Mouse (Mus musculus) right cerebral cortex, postnatal 25 days (tissue): Measurements from ENCODE around the gene Yme1l1.
A peak's percentile ranks its signal among the peaks of the same experiment; 100 is the strongest.

Experiments
- DNase-seq: peaks from one replicate; pipeline ENCODE4 v3.0.0; 2022

Yme1l1 gene

DNA sequence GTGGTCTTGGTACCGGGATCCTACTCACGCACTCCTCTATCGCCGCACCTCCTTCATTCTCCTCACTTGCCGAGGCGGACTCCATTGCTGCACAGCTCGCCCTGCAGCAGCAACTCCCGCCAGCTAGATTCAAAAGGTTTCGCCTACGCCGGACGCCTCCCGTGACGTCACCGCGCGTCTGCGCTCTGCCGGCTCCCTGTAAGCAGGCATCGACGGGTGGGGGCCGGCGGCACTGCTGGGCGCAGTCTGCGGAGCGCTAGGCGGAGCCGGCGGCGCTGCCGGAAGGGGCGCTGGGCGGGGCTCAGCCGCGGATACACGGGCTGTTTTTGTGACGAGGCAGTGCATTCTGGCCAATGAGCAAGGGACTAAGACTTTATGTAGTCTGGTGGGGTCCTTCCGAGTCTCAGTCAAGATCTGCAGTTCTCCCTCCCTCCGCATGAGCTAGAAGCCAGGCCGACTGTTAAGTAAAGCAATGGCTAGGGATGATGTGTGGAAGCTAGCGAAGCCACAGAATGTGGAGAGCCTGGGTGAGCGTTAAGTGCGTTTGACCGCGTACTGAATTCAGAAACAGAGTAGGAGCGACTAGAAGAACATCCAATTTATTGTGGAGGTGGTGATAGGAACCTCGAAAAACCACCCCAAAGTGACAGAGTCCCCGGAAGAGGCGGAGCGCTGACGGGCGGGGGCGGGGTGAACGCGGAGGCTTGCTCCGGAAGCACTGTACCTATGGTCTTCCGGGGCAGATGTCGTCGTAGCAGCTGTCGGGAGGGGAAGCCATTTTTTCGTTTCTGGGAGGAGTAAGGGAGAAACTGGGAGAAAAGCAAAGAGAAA is at the start of gene Yme1l1, which contains the start of gene Mastl:
Gene Yme1l1, plus strand, starts transcription at position 593 of the 831 bp plus-strand sequence.
Gene Mastl, minus strand, starts transcription at position 248 of the 831 bp plus-strand sequence.
- peak; percentile 99 for DNase-seq

DNA sequence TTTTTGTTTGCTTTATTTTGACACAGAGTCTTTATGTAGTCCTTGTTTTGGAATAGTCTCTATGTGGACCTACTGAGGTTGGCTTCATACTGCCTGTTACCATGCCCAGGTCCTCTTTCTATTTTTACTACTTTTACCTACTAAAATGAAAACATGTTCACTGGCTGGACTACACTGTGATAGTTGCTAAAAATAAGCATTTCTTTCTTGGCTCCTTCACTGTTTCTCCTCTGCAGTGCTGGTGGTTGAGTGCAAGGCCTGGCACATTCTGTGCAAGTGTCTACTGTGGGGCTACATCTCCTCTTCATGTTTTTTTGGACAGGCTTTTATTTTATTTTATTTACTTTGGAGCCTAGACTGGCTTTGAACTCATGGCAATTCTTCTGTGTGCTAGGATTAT is 36.6 kb upstream of the Yme1l1 start:
- no peak for DNase-seq

DNA sequence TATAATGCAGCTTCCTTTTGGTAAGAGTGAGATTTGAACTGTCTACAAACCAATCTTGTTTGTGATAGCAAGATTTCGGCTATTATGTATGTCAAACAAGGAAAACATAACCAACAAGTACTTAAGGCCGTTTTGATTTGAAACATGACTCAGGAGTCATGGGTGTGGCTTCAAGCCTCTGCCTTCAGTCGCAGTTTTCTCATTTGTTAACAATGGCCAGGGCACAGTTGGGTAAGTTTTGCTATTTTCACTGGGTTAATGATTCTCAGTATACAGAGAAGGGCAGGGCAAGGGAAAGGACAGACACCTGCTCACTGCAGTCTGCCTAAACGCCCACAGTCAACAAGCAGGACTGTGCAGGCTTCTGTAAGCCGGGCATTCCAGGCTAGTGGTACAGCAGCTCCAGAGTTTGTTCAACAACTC is 959 bp upstream of the Yme1l1 start:
- no peak for DNase-seq

DNA sequence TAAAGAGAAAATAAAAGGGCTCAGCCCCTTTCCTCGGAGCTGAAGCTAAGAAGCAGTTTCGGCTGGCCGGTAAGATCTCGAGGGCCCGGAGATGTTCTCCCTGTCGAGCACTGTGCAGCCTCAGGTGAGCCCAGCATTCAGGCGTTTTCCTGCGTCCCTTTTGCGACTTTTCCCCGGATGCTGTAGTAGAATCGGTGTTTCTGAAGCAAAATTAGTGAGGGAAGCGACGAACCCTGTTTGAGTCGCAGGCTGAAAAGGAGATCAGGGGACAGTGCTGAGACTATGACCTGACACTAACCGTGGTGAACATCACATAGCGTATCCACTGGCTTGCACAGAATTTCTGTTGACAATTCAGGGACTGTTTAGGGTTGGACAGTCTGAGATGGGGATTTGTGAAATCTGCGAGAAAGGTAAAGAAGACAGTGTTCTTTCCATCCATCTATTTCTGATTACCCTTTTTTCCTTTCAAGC is 476 bp downstream of the Yme1l1 start:
- no peak for DNase-seq

DNA sequence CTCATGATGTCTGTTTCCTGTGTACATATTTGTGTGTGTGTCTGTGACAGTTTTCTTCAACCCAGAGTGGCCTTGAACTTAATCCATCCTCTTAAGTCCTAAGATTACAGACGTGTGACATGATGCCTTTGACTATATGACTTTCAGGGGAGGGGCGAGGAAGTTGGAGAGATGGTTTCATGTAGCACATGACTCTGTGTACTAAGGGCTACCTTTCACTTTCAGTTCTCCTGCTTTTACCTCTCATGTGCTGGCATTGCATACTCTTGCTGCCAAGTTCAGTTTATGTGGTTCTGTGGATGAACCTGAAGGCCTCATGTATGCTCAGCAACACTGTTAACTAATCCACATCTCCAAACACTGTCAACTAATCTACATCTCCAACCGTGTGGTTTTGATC is 16.1 kb downstream of the Yme1l1 start:
- no peak for DNase-seq

DNA sequence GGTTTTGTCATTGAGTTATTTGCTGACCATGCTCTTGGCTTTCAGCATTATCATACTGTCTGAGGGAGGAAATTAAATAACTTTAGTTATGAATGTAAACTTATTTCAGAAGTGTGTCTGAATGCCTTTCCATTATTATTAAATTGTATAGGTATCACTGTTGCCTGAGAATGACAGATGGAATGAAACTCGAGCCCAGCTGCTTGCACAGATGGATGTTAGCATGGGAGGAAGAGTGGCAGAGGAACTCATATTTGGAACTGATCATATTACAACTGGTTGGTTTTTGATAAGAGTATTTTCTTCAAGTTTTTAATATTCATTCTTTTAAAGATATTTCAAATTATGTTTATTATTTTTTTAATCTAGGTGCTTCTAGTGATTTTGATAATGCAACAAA is 38.2 kb downstream of the Yme1l1 start:
- DNase-seq = no peak

DNA sequence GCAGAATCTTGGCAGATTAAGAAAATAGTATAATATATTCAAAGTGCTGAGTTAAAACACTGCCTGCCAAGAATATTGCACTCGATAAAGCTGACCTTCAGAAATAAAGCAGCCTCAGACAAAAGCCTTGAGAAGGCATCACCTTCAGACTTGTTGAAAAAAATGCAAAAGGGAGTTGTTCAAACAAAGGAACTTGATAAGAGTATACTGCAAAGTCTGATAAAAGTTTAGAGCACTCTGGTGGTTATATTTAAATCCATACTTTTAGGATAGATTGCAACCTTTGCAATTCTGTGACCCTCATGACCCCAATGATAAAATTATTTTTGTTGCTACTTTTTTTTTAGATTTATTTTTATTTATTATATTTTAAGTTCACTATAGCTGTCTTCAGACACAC is 44.9 kb downstream of the Yme1l1 start:
- DNase-seq = no peak

DNA sequence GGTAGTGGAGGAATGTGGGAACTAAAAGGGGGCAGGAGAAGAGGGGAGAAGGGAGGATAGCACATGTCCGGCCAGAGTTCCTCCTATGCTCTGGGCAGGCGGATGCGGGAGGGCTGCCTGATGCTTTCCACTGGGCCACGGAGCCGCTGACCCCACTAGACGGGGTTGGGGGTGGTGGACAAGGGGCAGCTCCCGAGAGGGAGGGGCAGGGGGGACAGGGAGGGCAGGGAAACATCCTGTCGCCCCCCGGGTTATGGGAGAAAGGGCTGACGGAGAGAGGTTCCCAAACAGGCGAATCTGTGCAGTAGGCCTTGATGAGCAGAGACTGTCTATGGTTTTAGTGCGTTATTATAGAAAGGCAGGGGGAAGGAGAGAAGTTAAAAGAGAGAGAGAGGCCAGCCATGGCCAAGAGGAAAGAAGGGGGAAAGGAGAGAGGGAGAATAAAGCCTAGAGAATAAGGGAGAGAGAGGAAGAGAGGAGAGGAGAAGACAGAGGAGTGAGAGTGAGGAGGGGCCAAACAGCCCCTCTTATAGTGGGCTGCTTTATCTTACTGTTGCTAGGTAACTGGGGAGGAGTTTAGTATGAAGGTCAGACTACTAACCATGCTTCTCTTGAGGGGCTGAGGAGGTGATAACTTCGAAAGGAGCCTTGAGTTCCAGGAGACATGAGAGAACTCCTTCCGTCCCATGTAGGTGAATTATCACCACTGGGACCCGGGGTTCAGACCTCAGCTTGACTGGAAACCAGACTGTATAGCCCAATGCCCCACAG is 46.9 kb downstream of the Yme1l1 start:
- no peak for DNase-seq

DNA sequence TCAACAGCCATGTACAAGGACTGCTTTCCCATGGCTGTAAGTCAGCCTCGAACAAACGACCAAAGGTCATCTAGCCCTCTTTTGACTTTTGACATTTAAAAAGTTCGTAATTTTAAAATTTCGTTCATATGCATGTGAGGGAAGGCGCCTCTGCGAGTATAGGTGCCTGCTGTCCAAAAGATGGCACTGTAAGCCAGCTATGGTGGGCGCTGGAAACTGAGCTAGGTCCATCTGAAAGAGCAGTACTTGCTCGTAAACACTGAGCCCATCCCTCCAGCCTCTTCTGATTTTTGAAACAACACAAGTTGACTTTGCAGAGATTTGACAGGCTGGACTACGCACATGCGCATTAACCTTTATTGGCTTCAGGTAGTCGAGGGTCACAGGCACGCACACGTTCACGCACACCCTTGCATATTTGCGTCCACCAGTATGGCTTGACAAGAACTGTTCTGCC is 50.9 kb downstream of the Yme1l1 start, which contains the start of gene 4931423N10Rik:
Gene 4931423N10Rik, plus strand, starts transcription at position 407 of the 457 bp plus-strand sequence.
- DNase-seq = no peak

DNA sequence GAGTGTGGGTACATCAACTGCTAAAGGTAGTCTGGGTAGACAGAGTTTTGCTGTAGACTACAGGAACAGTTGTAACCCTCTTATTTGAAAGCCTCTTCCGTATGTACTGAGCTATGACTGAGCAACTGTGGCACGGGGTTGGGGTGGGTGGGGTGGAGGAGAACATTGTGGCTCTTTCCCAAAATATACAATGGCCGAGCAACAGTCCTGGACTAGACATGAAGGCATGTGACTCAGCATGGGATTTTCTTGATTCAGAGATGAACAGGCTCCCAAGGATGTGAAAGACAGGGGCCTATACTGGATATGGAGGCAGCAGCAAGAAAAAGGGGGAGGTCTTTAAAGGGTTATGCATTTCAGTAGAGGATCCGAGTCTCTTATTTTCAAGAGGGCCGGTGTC is 57.5 kb downstream of the Yme1l1 start:
- no peak for DNase-seq

DNA sequence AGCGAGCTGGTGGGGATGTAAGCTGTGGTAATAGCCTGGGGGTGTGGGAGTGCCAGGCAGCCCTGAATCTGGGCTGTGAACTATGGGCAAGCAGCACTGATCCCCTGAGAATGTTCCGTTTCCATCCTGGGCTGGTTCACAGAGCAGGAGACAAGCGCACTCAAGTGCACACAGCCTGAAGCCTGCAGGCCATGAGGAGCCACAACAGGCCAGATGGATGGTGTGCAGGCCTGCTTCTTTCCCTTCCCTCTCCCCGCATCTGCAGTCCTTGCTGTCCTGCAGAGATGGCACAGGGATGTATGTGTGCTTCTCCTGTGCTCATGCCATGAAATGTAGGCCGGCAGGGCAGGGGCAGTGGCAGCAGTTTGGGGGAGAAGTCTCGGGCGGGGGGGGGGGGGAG is 69.0 kb downstream of the Yme1l1 start:
- DNase-seq = no peak

DNA sequence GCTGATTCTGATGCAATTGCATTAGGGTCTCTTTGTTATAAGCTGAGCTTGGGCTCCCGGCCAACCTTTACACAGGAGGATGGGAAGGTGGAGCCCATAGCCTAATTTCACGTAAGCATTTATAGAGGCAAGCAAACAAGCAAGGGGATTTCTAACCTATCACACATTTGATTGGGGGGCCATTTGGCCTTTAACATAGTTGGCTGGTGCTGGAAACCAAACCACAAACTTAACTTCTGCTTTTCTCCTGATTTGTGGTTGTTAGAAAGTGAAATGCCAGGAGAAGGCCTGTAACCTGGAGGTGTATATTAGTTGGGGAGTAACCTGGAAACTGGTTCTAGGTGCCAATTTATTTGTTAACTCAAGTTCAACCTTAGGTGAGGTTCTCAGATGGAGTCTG is 72.3 kb downstream of the Yme1l1 start:
- DNase-seq = no peak

DNA sequence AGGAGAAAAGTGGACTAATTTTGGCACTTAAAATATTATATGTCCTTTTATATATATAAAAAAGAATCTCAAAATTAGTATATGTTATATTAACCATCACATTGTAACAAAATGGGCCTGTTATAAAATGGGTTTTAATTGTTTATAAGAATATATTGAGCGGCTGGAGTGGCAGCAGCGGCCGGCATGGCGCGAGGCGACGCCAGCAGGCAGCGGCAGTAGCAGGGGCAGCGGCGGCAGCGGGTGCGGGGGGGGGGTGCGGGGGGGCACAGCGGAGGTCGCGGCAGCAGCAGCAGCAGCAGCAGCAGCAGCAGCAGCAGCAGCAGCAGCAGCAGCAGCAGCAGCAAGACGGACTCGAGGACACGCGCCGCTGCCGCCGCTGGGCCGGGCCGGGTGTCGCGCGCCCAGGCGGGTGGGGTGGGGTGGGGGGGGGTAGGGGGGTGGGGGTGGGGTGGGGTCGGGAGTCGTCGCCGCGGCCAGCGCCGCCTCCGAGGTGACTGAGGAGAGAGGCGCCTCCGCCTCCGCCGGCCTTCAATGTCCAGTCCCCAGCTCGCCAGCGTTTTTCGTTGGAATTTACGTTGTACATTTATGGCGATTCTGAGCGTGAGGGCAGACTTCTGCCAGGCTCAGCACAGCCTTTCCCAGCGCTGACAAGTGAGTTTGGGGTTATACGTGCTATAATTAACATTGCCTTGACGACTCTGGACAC is 78.0 kb downstream of the Yme1l1 start:
- no peak for DNase-seq
